Mouse (Mus musculus): ENCODE measurements around the gene Mfsd5. TPM values are rescaled to one million over a fixed set of nuclear protein-coding genes. Genes with fewer than 3 reads are reported as not detected.

Mfsd5 gene
- total RNA-seq, 1 experiment from 2014 or later = 36.3 TPM

DNA sequence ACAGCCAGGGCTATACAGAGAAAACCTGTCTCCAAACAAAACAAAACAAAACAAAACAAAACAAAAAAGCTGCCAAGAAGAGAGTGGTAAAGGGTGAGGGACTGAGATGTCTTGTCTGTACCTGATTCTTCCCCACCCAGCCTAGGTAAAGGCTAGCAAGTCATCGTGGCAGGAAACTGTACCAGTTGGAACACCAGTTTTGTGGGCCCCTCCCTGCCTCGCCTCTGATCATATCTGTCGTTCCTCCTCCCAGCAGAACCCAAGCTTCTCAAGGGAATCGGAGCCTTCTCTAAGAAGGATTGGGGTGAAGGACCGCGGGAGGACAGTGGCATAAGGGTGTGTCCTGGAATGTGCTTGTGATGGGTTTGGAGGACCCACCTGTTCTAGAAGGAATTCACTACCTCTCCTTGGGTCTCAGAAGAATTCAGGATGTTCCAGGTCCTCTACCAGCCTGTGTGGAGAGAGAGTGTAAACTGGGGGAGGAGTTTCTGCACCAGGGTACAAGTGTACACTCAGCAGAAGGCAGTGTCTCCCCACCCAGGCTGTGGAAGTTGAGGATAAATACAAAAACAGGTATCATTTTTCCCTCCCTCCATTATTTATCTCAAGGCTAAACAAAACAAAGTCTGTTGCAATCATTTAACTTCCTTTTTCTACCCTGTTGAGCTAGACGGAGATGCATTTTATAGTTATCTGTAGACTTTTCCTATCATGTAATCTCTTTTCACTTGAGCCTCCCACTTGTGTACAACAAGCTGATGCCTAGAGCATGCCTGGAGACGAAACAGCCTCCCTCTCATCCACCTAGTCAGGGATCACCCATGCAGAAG is 3.4 kb downstream of the Mfsd5 start:
- no peak for DNase-seq

DNA sequence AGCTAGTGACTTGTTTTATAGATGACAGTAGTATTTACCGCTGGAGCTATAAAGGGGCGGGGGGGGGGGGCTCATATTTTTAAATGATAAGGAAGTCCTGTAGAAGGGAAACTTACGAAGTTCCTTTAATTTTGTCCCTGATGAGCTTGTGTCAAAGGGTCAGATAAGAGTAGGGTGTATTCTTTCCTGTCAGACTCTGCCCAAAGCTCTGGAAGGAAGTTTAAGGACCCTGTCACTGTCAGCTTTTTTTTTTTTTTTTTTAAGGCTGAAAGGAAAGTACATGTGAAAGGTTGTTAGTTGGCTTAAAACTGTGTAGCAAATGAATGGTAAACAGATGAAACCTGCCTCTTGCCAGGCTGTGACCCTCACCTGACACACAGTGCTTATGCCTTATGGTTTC is 4.4 kb downstream of the Mfsd5 start:
- DNase-seq = no peak

DNA sequence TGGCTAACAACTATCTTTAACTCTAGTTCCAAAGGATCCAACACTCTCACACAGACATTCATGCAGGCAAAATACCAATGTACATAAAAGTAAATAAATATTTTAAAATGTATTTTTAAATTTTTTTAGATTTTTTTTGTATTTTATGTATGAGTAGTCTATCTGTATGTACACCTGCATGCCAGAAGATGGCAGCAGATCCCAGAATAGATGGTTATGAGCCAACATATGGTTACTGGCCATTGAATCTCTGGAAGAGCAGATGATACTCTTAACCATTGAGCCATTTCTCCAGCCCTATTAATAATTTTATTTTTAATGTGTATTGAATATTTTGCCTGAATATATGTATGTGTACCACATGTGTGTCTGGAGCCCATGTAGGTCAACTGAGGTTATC is 8.1 kb downstream of the Mfsd5 start:
- no peak for DNase-seq

DNA sequence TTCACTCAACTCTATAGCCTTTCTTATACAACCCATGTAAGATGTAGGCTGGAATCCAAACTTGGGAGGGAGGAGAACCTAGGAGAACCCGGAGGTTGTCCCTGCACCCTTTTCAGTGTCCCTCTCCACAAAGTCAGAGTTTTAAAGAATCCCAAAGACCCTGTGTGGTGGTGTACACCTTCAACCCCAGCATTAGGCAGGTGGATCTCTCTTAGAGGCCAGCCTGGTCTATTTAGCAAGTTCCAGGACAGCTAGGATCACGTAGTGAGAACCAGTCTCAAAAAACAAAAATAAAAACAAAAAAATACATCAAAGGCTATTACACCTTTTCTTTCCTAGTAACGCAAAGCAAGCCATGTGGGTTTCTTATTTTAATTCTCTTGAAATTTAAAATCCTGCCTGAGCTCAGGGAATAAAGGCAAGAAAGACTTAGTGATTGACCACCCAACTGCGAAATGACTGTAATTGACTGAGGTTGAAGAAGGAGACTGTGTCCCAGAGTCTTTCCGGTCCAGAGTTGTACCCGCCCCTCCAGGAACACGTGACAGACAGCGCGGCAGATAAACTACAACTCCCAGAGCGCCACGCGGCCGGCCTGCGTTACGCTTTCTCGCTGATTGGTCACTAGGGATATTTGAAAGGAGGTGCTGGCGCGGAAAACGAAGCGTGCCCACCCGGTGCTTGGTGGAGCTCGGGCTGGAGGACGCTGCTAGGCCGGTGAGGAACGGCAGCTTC is 16.5 kb downstream of the Mfsd5 start, which contains the start of gene Espl1:
Gene Espl1, plus strand, starts transcription at position 634 of the 735 bp plus-strand sequence.
- DNase-seq = peak; percentile 91

DNA sequence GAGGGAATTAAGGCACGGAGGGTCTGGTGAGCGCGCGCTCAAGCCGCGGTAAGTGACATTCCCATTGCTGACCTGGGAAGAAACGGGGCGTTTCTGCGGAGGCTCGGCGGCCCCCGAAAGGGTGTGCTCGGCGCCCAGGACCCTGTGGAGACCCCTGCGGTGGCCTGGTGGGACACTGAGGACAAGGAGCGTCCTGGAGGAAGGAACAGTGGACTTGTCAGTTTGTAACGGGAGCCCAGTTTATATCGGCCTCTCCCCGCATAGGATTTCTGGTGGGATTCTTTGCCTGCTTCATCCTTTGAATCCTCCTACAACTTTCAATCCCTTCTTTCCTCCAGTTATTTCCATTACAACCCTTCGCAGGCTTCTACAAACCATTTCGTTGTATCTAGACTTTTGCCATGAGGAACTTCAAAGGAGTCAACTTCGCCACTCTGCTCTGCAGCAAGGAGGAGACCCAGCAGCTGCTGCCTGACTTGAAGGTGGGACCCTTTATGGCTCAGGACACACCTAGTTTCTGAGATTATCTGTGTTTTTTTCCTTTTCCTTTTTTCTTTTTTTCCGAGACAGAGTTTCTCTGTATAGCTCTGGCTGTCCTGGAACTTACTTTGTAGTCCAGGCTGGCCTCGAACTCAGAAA is 17.2 kb downstream of the Mfsd5 start:
- DNase-seq = no peak

DNA sequence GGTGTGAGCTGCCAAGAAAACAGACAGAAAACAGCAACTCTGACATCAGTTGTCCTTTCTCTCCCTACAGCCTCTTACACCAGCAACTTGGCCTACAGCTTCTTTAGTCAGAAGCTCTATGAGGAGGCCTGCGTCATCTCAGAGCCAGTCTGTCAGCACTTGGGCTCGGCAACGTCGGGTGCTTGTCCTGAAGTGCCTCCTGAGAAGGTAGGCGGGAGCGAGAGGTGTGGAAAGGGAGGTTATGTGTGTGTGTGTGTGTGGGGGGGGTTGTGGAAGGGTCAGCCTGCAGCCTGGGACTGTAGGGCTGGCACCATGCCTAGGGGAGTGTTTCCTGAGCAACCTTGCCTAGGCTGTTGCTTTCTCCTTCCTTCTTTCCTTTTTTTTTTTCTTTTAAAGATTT is 23.3 kb downstream of the Mfsd5 start:
- no peak for DNase-seq

DNA sequence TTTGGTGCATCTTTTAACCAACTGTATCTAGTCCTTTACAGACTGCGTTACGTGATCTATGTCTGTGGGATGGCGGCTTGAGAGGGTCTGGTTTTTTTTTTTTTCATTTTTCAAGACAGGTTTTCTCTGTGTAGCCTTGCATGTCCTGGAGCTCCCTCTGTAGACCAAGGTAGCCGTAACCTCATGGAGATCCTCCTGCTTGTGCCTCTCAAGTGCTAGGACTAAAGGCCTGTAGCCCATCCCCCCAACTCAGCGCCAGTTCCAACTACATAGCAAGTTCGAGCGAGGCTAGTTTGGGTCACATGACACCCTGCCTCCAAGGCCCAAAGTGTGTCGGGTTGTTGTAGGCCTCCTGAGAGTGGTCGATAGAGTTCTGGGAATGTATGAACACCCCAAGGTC is 29.5 kb downstream of the Mfsd5 start:
- no peak for DNase-seq

DNA sequence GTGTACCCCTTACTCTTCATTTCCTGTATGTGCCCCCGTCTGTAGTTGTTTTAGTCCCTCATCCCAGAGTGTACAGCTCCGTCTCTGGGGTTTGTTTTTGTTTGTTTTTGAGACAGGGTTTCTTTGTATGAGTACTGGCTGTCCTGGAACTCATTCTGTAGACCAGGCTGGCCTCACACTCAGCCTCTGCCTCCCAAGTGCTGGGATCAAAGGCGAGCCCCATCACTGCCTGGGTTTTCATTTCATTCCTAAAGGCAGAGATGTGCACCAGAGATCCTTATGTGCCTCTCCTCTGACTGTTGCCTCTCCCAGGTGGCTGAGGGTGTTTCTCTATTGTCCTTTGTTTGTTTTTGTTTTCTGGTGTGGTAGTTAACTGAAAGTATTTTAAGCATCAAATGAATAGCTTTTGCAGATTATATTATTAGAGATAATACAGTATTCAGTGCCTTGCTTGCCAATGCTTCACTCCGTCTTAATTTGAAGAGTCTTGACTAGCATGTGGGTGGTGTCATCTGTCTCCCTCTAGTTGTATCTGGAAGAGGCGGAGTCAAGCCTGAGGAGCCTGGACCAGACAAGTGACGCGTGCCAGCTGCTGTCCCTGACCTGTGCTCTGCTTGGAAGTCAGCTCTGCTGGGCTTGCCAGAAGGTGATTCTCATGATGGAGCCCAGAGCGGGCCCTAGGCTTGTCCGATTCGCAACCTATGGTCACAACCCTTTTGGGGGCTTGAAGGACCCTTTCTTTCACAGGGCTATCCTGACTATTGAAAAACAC is 31.0 kb downstream of the Mfsd5 start:
- DNase-seq = peak; percentile 63

DNA sequence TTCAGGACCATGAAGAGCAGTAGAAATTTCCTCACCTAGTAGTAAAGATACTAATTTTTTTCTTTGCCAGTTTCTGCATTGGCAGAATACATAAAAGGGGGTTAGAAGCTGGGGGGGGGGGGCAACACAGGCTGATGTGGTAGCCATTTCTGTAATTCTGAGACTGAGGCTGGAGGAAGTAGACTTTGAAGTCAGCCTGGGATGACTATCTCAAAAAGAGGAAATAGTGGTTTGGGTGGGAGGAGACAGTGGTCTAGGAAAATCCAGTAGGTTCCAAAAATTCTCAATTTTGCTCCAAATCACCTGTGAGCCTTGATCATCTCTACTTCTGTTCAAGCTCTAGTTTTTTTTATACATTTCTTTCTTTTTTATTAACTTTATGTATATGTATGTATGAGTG is 32.2 kb downstream of the Mfsd5 start:
- DNase-seq = no peak

DNA sequence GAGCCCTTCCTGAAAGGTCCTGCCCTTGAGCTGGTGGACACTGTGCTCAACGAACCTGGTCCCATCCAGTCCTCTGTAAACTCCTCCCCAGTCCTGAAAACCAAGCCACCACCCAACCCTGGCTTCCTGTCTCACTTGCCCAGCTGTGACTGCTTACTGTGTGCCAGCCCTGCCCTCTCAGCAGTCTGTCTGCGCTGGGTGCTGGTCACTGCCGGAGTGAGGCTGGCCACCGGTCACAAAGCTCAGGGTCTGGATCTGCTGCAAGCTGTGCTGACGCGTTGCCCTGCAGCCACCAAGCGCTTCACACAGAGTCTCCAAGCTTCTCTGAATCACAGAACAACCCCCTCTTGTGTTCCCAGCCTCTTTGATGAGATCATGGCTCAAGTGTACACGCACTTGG is 36.0 kb downstream of the Mfsd5 start:
- DNase-seq = peak; percentile 23

DNA sequence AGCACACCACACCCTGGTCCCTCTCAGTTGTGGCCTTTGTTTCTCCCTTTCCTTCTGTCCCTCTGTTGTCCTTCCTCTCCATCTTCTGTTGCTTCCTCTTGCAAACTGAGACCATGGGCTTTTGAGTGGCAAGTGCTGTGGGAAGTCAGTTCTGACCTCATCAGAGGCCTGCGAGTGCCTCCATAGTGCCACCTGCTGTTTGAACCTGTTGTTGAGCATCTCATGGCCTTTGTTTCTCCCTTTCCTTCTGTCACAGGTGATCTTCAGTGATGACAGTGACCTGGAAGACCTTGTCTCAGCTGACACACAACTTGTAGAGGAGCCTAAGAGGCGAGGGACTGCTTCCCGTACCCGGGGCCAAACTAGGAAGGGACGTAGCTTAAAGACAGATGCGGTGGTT is 37.0 kb downstream of the Mfsd5 start:
- DNase-seq = peak; percentile 63

DNA sequence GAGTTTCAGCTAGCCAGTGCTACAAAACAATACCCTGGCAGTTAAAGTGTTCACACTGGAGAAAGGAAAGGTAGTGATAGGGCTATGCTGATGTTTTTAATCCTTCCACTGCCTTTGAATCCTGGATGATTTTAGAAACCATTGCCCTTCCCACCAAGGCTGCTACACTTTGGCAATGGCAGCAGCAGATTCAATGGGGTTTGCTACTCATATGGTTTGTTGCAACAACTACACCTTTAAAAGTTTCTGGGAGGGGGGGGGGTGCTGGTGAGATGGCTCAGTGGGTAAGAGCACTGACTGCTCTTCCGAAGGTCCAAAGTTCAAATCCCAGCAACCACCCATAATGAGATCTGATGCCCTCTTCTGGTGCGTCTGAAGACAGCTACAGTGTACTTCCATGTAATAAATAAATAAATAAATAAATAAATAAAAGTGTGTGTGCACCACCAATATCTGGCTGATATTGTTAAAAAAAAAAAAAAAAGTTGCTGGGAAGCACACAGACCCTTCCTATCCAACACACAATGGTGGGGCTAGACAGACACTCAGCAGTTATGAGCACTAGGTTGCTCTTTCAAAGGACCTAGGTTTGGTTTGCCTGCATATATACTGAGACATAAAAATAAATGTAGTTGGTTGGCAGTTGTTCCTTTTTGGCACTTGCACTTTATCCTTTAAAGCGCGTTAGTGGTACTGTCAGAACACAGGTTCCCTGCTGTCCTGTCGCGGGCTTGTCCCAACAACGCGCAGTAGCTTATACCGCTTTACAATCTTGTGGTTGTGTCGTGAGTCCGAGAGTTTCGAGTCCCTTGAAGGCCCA is 45.6 kb downstream of the Mfsd5 start:
- DNase-seq = no peak

DNA sequence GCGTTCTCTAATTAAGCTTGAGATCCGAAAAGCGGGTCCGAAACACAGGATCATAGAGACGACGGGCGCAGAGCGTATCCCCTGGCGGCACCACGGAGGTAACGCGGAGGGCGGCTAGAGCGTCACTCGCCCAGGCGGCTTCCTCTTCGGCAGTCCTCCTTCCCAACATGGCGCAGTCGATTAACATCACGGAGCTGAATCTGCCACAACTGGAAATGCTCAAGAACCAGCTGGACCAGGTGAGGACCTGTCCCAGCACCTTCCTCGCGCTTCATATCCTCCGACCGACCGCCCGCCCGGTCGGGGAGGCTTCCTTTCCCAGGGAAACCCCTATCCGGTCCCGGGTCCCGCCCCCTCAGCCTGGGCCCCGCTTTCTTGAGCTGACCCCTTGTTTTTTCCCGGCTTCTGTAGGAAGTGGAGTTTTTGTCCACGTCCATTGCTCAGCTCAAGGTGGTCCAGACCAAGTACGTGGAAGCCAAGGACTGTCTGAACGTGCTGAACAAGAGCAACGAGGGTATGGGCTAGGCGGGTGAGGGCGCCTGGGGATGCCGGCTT is 46.8 kb downstream of the Mfsd5 start, which contains the start of gene Pfdn5:
Gene Pfdn5, plus strand, starts transcription at position 95 of the 555 bp plus-strand sequence.
- DNase-seq = peak; percentile 86

DNA sequence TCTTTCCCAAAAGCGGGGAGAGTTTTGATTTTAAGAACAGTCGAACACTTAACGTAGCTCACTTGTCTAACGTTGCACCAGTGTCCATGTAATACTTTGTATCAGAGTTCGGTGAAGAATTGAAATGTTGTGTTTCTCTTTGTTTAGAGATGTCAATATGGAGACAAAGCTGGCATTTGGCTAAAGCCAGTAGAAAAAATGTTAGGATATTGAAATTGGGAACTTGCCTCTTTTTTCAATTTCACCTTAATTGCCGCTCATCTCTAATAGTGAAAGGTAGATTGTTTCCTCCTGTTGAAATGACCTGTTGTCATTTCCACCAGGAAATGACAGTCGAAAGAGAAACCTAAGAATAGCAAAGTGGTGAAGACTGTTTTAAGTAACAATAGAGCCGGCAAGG is 47.6 kb downstream of the Mfsd5 start:
- no peak for DNase-seq

Other genes starting within 250 kb of the Mfsd5 start
- gene Eif4b, start 205.7 kb upstream of the Mfsd5 start, total RNA-seq (2021) = 244 and 270 TPM in 2 replicates
- 75.2 and 78.7 TPM in 2 replicates for gene Tns2, start 179.0 kb upstream of the Mfsd5 start, total RNA-seq (2021)
- 29.4 and 40.3 TPM in 2 replicates for gene Spryd3, start 143.2 kb upstream of the Mfsd5 start, total RNA-seq (2021)
- gene Igfbp6, start 135.1 kb upstream of the Mfsd5 start, total RNA-seq (2021) = 17.1 and 17.2 TPM in 2 replicates
- gene Soat2, start 128.9 kb upstream of the Mfsd5 start, total RNA-seq (2021) = 0.55 and 1.2 TPM in 2 replicates
- gene Zfp740, start 76.2 kb upstream of the Mfsd5 start, total RNA-seq (2021) = 61.4 and 80.4 TPM in 2 replicates
- gene Csad, start 74.7 kb upstream of the Mfsd5 start, total RNA-seq (2021) = 76.1 and 76.8 TPM in 2 replicates
- 1.5 and 2.0 TPM in 2 replicates for gene Itgb7, start 47.5 kb upstream of the Mfsd5 start, total RNA-seq (2021)
- 21.5 and 25.7 TPM in 2 replicates for gene Rarg, start 21.9 kb upstream of the Mfsd5 start, total RNA-seq (2021)
- 0.15 TPM in 1 of 2 replicates, not detected in the other for gene Gm9918, start 8.9 kb upstream of the Mfsd5 start, total RNA-seq (2021)
- gene Espl1, start 16.8 kb downstream of the Mfsd5 start, total RNA-seq (2021) = 4.1 and 6.3 TPM in 2 replicates
- gene Pfdn5, start 46.7 kb downstream of the Mfsd5 start, total RNA-seq (2021) = 379 TPM in 2 replicates
- gene Myg1, start 52.3 kb downstream of the Mfsd5 start, total RNA-seq (2021) = 72.4 and 77.8 TPM in 2 replicates
- 14.4 and 24.0 TPM in 2 replicates for gene Aaas, start 71.3 kb downstream of the Mfsd5 start, total RNA-seq (2021)
- 0.15 TPM in 1 of 2 replicates, not detected in the other for gene Sp7, start 87.7 kb downstream of the Mfsd5 start, total RNA-seq (2021)
- 49.9 and 82.8 TPM in 2 replicates for gene Sp1, start 126.7 kb downstream of the Mfsd5 start, total RNA-seq (2021)
- gene Amhr2, start 165.9 kb downstream of the Mfsd5 start, total RNA-seq (2021) = 1.4 and 1.9 TPM in 2 replicates
- gene Prr13, start 179.6 kb downstream of the Mfsd5 start, total RNA-seq (2021) = 100 and 158 TPM in 2 replicates
- 747 and 809 TPM in 2 replicates for gene Pcbp2, start 191.1 kb downstream of the Mfsd5 start, total RNA-seq (2021)
- not detected in 2 replicates for gene Gm10337, start 224.3 kb downstream of the Mfsd5 start, total RNA-seq (2021)
- 8.1 and 12.0 TPM in 2 replicates for gene Map3k12, start 237.6 kb downstream of the Mfsd5 start, total RNA-seq (2021)
- gene Tarbp2, start 238.7 kb downstream of the Mfsd5 start, total RNA-seq (2021) = 42.4 and 48.9 TPM in 2 replicates
- 3.4 and 6.6 TPM in 2 replicates for gene Npff, start 245.5 kb downstream of the Mfsd5 start, total RNA-seq (2021)

All from adrenal gland, postnatal 25 days (tissue).